Mouse (Mus musculus): Measurements from ENCODE around the gene Unc79.

Unc79 gene

DNA sequence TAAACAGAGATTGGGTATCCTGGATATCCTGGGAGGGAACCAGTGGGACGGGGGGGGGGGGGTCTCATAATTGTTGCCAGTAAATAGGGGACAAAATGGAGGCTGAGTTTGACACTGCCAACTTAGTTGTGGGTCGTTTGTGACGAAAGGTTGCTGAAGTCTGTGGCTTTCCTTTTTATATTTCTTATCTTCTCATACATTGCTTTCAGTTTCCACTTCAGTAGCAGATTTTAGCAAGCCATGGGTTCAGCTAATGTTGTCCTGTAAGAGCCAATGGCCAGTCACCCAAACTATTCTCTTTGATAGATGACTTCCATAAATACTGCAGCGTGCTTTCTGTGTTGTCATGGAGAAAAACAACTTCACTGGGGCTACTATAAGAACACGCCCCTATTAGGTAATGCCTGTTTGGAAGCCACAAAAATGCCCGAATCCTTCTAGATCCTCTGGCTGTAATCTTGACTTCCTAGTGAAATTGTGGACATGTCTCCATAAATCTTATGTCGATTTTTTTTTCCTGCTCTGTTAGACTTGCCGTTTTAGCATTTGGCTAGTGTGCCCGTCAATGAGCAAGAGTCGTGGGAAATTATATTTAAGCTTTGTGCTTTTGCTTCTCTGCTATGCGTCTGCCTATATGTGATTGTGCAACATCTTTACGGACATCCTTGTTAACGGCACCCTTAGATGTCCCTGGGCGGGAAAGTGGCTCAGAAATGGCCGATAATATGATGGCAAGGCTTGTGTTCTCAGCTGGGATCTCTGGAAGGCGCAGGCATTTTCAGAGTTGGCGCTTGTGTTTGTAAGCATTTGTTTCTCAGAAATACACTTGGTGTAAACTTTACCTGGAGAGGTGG lies 181.0 kb downstream of the Unc79 start:
- peak in 1 of 2 experiments; percentile 6 for DNase-seq

DNA sequence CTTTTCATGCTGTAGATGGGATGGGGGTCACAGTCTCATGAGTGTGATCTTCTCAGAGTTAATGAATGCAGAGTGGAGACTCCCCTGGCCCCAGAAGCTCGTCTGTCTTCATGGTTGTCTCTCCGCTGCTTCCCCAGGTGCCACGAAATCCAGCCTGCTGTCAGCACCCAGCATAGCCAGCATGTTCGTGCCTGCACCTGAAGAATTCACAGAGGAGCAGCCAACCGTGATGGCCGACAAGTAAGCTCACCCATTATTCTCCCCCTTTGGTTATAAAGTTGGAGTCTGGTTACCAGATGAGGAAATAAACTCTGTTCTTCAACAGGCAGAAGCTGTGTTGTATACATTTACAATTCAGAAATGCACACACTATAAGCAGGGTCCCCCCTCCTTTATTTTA lies 182.8 kb downstream of the Unc79 start:
- peak in 1 of 2 experiments; percentile 8 for DNase-seq

DNA sequence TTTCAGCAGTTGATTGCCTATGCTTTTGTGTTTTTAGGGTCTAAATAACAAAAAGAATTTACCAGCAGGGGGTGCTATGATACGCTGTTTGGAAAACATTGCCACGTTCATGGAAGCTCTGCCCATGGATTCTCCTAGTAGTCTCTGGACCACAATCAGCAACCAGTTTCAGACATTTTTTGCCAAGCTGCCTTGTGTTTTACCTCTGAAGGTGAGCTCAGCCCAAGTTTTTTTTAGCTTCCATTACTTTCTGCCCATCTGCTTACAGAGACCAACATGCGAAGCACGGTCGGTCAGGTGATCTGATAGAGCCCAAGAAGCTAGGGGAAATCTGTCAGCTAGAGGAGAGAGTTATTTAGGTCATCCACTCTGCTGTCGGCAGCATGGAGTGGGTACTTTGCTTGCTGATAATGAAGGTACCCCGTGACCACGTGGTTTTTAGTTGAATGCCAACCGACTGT lies 193.9 kb downstream of the Unc79 start:
- peak; percentile 35 to 62 for DNase-seq

DNA sequence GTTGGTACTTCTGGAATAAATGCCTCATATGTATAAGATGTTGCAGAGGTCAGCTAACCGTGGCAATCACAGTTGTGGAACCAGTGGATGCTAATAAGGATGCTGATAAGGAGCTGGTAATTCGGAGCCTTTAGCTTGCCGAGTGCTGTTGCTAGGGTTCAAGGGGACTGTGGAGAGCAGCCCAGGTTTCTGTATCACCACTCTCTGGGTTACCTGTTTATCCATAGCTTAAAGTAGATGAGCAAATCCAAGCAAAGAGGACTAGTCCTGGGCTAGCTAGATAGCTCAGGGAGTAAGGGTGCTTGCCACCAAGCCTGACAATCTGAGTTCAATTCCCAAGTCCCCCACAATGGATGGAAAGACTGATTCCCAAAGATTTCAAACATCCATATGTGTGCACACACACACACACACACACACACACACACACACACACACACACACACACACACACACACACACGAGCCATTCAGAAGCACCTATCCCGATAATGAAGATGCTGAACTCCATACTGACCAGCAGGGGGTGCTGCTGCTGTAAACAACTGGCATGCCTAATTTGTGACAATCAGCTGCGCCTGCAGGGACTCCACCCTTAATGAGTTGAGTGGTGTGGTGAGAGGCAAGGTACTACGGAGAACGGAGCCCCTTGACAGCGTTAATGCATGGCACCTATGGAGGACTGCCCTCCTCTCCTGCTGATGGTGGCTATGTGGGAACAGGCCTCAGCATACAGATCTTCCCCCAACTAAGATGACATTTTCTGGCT lies 195.3 kb downstream of the Unc79 start:
- peak; percentile 55 to 78 for DNase-seq

DNA sequence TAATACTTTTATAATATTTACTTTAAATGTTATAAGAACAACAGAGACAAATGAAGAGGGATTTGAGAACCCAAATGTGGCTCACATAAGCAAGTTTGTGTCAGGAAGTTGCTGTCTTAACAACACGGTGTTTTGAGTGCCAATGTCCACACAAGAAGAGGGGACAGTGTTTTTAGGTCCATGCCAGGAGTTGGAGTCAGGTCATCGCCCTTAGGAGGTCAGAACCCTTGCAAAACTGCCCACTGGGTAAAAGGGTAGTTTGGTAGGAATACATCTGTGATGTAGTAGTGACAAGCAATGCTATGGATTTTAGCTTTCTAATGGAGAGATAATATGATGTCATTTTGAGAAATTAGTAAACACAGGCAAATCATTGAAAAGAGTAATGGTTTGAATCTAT lies 201.6 kb downstream of the Unc79 start:
- no peak for DNase-seq

DNA sequence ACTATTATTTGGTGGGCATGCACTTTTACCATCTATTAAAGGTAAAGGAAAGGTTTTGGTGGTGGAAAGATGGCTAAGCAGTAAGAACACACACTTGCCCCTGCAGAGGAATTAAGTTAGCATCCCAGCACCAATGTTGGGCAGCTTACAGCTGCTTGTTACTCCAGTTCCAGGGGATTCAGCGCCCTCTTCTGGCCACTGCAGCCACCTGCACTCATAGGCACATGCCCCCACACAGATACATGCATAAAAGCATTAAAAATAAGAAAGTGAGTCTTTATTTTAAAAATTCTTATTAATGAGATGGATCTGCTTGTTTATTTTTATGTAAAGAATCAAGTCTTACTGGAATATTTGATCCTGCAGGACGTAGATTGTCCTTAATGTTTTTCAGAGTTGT lies 206.3 kb downstream of the Unc79 start:
- no peak for DNase-seq

DNA sequence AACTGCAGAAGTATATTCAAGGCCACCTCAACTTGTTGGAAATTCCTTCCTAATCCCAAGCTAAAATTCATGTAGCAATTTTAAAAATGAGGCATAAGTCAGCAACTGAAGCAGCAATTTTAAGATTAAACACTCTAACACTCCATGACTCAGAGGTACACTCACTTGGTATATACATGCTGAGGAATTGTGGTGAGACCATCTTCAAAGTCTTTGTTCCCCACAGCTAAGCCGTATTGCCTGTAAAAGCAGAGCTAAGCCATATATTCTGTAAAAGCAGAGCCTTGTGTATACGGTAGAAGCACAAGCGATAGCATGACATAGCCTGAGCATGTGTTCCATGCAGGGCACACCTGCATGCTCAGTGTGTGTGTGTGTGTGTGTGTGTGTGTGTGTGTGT lies 206.7 kb downstream of the Unc79 start:
- no peak for DNase-seq

DNA sequence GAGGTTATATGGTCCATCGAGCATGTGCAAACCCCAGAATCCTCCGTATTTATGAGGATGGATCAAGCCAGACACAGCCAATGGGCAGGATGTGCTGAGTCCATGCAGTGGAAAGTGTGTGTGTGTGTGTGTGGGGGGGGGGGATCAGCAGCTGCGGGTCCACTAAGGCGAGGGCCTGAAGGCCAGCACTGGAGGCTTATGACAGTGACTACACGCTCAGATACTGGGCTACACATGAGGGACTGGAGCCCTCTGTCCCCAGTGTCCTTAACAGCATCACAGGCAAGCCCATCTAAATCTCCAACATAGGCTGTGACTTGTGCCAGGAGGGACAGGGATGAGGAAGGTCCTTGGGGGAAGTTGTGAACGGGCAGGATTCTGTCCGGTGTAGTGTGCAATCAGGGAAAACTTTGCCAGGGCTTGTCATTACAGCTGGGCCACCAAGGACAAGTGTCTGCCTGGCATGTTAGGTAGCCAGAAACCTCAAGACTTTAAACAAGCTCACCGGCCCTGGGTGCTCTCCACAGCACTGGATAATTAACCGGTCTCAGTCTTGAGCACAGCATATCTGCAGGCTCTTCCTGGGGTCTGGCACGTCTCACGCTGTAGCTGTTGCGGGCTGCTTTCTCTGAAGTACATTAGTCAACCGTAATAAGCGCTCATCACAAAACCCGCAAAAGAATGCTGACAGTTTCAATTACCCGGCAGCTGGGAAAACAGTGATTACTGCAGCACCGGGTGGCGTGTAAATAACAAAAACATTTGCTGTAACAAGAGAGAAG lies 208.7 kb downstream of the Unc79 start:
- DNase-seq: no peak

DNA sequence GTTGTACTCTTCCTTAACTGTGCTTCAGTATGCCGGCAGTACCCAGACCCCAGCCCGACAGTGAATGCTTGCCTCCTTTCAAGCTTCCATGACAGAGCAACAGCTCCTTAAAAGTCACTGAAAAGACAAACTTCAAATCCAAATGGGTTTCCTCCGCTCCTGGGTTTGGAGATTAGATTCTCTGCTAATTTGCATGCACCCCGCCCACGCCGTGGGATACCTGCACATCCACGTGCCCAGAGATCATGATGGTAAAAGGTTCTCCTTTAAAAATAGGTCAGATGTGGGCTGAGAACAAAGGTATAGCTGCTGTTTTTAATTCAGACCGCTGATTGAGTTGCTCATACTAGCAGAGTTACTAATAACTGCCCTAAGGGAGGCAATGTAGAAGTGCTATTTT lies 210.4 kb downstream of the Unc79 start:
- no peak for DNase-seq

DNA sequence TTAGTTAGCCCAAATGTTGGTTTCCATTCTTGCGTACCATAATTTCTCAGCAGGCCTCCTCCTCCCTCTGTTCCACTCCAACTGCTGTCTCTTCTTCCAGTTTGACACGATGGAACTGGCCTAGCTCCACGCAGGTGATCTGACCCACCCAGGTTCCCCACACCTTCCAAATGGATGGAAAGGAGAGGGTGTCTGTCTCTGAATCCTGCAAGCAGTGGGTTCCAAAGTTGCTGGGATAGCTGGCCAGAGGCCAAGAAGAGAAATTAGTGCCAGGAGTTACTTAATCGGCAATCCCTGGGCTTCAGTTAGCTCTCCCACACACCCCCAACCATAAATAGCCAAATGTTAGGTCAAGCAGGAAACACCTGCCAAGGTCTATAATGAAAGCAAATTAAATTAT lies 212.1 kb downstream of the Unc79 start:
- DNase-seq: no peak

DNA sequence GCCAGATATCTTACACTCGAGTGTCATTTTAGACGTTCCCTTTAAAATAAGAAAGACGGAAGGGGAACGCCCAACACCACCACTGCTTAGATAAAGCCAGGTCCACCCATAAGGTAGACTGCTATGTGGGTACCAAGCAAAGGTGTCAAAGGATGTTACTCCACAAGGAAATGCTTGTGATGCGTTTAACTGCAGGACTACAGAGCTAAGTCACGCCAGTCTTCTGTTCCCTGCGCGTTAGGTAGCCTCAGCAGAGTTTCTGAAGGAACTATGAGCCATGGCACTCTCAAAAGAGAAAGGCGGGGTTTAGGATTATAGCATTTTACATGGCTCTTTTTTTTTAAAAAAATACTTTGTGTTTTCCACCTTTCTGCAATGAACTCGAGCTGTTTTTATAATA lies 214.9 kb downstream of the Unc79 start:
- DNase-seq: no peak

DNA sequence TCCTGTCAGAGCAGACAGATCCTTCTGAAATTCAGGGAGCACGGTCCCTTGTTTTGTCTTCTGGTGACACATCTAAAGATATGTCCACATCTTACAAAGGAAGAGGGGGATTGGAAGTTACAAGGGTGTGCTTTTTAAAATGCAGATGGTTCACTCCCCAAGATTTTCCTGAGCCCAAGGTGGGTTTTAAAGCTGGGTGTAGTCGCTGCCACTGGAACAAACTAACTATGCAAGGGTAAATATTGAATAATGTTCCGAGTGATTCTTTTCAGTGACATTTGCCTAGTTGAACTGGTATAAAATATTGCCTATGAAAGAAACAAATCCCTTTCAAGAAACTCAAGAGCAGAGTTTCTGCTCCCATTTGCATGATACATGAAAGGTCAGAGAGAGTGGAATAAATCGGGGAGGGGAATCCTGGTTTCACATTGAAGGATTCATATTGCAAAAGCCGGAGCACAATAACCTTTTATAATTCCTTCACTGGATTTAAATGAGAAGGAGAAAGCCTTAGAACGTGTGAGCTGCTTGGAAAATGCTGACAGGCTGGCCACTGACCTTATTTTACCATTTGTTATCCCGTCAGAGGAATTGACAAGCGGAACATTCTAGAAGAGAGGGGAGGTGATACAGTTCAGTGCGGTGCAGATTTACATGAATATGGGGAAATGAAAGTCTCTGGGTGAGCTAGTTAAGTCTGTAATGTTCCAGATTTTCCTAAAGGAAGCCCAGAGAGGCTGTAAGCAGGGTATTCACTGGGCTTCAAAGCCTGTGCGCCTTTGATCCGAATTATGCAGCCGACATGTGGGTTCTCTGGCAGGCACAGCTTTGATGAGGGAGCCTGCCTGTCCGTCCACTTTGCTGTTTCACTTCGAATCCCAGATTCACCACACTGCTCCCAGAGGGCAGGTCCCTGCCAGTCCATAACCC lies 215.7 kb downstream of the Unc79 start:
- no peak for DNase-seq

DNA sequence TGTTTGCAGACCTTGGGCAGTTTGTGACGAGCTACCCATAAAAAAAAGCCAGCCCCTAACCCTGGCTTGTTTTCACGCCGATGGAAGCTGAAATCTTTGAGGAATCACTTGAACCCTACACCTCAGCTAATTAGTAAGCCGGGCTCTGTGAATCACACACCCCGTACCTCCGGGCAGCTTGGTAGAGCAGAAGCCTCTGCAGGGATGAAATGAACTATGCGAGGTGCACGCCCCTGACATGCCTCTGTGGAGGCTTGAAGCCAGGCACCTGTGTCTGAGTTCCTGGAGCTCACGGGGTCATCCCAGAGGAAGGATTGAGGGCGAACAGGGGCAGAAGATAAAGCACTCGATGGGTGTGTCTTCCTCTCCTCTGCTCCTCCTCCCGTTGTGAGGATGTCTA lies 220.2 kb downstream of the Unc79 start:
- DNase-seq: no peak

DNA sequence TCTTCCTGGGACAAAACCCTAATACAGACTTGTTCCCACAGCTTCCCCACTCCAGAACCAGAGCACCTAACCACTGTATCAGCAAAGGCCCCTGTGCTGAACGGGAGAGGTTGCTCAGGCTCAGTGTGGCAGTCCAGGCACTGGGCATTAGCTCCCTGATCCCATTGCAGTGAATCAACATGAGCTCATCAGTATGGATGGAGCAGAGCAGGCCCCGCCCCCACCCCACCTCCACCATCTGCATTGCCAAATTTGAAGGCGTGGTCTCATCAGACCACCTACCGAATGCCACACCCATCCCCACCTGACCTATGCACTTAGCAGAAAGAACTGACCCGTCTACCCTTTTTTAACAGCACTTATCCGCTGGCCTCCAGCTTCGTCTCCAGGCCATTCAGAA lies 234.4 kb downstream of the Unc79 start:
- DNase-seq: no peak

DNA sequence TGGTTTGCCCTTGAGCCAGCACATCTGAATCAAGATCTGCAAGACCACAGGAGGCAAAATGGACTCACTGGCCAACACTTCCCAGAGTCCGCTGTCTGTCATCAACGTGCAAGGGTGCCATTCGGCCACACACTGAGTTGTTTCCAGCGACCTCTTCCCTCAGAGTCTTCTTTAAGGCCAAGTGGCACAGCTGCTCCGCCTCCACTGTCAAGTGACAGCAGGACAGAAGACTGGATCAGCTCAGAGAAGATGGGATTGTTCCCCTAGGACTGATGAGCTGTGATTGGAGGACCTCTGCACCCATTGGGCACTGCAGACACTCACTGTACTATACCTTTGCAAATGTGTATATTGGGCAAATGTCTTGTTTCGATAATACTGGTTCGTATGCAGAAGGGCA lies 238.4 kb downstream of the Unc79 start:
- no peak for DNase-seq

DNA sequence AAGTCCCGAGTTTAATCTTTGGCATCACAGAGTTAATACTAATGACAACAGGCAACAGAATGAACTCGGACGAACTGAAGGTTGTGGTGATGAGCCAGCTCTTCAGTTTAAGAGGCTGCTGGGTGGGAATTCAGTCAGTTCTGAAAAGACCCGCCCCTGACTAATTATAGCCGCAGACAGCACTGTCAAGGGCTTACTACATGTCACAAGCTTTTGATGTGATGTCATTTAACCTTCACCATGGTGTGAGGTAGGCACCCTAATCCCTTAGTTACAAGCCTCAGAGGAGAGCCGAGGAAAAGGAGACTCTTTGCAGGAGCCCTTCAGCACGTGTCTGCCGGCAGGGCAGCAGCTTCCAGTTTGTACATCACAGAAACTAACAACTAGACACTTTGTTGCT lies 239.6 kb downstream of the Unc79 start:
- DNase-seq: no peak

DNA sequence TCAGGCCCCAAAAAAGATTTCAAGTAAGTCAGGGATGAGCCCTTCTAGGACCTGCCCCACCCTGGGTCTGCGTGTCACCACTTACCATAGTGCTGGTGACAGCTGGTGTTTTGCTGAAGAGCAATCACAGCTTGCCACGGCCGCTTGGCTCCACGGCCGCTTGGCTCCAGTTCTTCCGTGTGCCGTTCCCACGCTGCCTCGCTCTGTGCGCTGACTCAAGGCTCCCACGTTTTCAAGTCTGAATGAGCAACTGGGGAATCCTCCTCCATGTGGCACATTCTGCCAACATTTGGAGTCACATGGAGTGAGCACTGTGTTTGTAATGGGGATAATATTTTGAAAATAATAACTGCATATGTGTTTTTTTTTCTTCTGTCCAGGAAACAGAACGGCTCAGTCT lies 241.1 kb downstream of the Unc79 start:
- DNase-seq: no peak

DNA sequence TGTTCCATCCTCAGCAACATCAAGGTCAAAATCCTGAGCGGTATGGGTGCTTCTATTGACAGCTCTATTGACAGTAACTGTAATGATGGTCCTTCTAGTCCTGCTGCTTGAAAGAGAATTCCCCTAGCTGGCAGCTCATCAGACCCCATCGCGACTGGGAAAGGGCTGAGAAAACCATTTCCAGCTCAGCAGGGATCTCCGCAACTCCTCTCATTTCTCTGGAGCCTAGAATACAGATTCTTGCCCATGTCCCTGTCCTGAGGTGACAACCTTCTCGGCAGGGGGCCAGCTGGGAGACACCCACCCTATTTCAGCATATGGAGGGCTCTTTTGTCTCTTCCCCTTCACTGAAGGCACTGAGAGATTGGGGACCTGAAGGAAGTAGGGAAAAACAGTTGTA lies 244.3 kb downstream of the Unc79 start:
- no peak for DNase-seq

DNA sequence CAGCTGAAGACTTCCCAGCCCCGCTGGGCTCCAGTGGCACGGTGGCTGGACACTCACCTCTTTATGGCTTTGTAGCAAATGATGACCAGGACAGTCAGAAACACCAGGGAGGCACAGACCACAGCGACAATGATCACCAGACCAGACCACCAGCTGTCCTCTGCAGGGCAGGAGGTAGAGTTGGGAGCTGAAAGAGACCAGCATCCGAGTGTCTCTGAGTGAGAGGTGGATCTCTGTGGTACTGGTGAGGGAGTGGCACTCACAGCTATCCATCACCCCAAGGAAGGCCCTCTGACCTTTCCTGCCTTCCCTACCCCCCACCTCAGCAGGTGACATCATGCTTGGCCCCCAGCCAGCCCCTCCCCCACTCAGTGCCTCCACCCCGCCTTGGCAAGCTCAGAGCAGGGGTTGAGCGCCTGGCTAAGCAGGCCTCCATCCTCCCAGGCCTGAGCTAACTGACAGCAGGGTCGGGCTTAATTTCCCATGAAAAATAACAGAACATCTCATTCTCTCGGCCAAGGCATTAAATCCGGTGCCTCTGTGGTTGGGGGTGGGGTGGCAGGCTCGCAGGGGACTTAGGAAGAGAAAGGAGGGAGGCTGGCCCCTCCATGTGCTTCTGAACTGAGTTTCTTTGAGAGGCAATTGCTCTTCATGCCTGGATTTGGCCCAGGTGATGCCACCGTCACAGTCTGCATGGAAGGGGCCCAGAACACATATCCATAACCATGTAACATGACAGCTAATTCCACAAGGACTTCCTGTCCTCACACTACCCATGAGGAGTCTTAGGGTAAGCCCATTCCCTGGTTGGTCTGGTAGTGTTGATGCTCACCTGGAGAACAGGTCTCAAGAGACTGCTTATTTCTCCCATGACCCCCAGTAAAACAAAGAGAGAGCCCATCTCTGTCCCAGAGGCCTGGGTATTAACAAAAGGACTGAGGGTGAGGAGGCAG lies 254.2 kb downstream of the Unc79 start:
- peak; percentile 26 to 48 for DNase-seq

DNA sequence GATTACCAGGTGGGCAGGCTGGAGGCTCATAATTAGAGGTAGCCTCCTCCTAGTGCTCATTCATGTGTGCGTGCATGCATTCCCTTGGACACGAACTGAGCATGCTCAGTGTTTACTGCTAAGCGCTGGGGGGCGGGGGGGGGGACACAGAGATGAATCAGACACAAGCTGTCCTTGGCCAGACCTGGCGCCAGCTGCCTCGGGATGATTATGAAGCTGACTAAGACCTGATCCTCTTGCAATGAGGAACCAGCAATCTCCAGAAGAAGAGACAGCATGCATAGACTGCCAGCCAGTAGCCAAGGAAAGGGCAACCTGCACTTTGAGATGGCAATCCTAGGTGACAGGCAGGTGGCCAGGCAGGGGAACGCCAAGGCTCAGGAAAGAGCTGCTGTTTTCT lies 256.9 kb downstream of the Unc79 start:
- DNase-seq: no peak

DNA sequence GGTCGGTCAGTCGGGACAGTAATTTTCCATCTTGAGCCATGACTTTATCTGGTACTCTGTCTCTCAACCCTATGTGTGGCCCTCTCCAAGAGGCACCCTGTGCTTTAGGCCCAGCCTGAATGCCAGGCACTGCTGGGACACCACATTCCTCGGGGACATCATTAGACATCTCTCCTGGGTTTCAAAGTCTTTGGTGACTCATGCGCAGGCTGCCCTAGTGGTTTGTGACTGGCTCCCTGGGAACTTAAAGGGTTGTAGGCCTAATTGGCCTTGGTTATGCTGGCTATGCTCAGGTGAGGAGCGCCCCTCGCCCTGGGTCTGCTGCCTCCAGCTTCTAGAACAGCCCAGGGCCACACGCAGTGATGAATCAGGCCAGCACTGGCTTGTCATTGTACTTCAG lies 260.9 kb downstream of the Unc79 start:
- no peak for DNase-seq
